Mouse (Mus musculus) testis, adult 2 months (tissue): ENCODE measurements at regions not wholly inside any gene's neighbourhood (a gene's known extent, or its start where the extent isn't known, plus 50 kb on each side); places are given as distances from the start of the nearest gene placed in this dataset.

Experiments
- H3K27ac ChIP-seq: fragments of 200-500 bp; 2 replicates; pipeline ENCODE4 v1.5.1; 2012; ENCODE audit warnings: low read depth, low read length; ENCODE audit not compliant: control insufficient read depth, insufficient read depth
- H3K27me3 ChIP-seq: fragments of 200-500 bp; 2 replicates; pipeline ENCODE4 v1.6.1; 2012; ENCODE audit warnings: mild to moderate bottlenecking, low read length, moderate library complexity; ENCODE audit not compliant: control insufficient read depth, insufficient read depth
- H3K36me3 ChIP-seq: fragments of 200-500 bp; 2 replicates; pipeline ENCODE4 v1.6.1; 2012; ENCODE audit warnings: mild to moderate bottlenecking, low read length; ENCODE audit not compliant: control insufficient read depth, insufficient read depth
- H3K4me1 ChIP-seq: fragments of 200-500 bp; 2 replicates; pipeline ENCODE4 v1.6.1; 2012; ENCODE audit warnings: low read length; ENCODE audit not compliant: control insufficient read depth, insufficient read depth
- H3K4me3 ChIP-seq: fragments of 200-500 bp; 2 replicates; pipeline ENCODE4 v1.5.1; 2012; ENCODE audit warnings: low read depth, mild to moderate bottlenecking, low read length, moderate library complexity, mixed read lengths; ENCODE audit not compliant: control insufficient read depth
- CTCF ChIP-seq: fragments of 200-500 bp; IDR thresholded peaks from 2 replicates; pipeline ENCODE4 v1.5.1; 2012; ENCODE audit warnings: low read depth, mild to moderate bottlenecking, inconsistent platforms, low read length, moderate library complexity; ENCODE audit not compliant: control insufficient read depth, insufficient read depth, insufficient replicate concordance
- POLR2A ChIP-seq: fragments of 200-500 bp; IDR thresholded peaks from 2 replicates; pipeline ENCODE4 v1.6.1; 2012; ENCODE audit warnings: low read depth, mild to moderate bottlenecking, inconsistent platforms, low read length, moderate library complexity; ENCODE audit not compliant: control insufficient read depth

DNA sequence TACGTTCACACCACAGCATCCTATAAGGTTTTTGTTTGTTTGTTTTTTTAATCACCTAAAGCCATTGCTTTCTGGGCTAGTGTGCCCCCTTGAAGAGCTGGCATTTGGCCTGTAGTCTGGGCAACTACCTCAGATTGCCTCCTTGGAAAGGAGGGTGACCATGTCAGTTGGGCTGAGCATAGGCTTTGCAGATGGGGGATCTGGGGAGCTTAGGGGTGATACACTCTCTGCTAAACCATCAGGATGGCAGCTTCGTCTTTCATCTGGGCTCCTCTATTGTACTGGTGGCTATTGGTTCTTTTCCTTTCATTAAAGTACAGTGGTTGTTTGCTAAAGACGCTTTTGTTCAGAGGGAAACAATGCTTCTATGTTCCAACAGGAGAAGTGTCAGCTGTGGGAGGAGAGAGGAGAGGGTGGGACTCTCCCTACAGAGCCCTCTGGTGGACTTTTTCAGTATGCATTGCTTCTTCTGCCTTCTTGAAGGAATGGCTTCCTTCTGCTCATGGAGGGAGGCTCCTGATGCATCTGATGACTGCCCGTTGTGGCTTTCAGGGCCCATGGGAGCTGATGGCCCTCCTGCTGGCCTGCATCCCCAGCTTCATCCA lies 196.8 kb downstream of the Pten start:
- no peak overlapping the region for H3K4me3 ChIP-seq
- H3K4me1 ChIP-seq, result peaks cover 6% of the 10 kb centered on the region
- no peak overlapping the region for H3K27ac ChIP-seq
- TF ChIP-seq POLR2A (no peak), CTCF (no peak)
- H3K36me3 ChIP-seq, result no peaks in the 10 kb centered on the region
- H3K27me3 ChIP-seq, result no peaks in the 10 kb centered on the region

DNA sequence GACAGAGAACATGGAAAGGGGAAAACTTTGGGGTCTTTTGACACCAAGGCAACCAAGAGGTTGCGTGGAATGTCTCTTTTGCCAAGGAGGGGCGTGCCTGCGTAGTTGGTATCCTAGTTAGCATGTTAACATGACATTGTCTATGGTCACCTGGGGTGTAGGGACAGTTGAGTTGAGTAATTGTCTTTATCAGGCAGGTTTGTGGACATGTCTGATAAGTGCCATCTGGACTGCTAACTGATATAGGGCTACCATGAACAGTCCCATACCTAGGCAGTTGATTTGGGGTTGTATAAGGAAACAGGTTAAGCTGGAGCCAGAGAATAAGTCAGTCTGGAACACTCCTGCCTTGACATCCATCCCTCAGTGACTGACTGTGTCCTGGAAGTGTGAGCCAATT lies 197.6 kb downstream of the Pten start:
- Histone ChIP-seq H3K4me1 (peaks cover 6% of the 10 kb centered on the region), H3K27ac (no peak overlapping the region), H3K36me3 (no peaks in the 10 kb centered on the region), H3K27me3 (no peaks in the 10 kb centered on the region), H3K4me3 (no peak overlapping the region)
- TF ChIP-seq POLR2A (no peak), CTCF (no peak)

DNA sequence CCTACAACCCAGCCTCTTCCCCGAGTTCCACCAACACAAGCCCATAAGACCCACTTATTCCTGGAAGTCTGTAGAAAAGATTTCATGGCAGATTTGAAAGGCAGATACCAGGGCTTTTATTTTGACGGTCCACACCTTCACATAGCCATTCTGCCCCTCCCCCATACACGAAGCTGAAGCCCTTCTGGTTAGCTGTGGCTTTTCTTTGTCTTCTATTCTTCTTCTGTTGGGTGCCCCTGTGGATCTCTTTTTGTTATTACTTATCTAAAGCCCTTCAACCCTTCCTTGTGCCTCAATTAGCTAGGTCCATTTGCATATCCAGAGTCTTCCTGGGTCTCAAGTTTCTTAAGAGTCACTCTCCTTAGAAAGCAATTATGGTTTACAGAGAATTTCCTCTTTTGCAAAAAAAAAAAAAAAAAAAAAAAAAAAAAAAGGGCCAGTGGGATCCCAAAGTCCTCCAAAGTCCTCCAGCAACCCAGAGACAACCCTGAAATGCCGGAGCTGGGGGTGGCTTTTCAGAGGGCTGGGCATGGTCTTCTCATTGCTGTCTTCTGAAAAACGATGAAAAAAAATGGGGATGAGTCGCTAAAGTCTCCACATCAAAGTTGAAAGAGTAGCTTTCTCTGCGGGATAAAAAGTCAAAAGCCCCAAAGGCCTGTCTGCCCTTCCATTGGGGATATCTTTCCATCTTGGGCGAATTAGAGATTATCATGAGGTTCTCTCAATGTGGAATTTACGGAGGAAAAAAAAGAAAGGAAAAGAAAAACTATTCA lies 199.0 kb downstream of the Pten start:
- no peak for TF ChIP-seq CTCF
- no peak for TF ChIP-seq POLR2A
- no peaks in the 10 kb centered on the region for H3K36me3 ChIP-seq
- H3K27me3 ChIP-seq, result no peaks in the 10 kb centered on the region
- no peak overlapping the region for H3K4me3 ChIP-seq
- H3K4me1 ChIP-seq, result peaks cover 6% of the 10 kb centered on the region
- H3K27ac ChIP-seq, result no peak overlapping the region

DNA sequence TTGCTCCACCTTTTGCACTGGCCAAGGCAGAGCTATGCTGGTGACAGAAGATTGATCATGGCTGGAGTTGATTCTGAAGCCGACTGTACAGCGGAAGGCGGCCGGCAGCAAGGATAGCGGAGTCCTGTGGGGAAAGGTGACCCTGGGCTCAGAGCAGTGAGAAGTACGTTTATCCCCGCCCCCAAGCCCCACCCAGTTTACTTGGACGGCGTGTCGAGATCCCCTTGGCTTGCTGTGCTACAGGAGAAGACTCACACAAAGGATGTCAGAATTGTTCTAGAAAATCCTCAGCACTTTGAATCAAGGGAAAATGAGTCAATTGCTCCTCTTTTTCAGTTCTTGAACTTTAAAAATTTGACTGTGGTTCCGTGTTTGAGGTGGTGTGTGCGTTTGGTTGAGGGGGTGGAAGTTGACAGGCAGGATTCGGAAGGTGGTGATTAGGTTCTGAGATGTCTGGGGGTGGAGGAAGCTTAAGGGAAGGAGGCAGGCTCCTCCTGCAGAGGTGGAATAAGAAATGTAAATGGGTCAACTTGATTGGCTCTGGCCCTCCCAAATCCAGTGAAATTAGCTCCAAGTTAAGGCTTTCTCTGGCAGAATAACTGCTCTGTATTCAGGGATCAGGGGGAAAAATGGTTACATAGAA lies 199.7 kb downstream of the Pten start:
- TF ChIP-seq CTCF (no peak), POLR2A (no peak)
- no peaks in the 10 kb centered on the region for H3K36me3 ChIP-seq
- peaks cover 6% of the 10 kb centered on the region for H3K4me1 ChIP-seq
- no peak overlapping the region for H3K27ac ChIP-seq
- H3K27me3 ChIP-seq, result no peaks in the 10 kb centered on the region
- H3K4me3 ChIP-seq, result no peak overlapping the region

DNA sequence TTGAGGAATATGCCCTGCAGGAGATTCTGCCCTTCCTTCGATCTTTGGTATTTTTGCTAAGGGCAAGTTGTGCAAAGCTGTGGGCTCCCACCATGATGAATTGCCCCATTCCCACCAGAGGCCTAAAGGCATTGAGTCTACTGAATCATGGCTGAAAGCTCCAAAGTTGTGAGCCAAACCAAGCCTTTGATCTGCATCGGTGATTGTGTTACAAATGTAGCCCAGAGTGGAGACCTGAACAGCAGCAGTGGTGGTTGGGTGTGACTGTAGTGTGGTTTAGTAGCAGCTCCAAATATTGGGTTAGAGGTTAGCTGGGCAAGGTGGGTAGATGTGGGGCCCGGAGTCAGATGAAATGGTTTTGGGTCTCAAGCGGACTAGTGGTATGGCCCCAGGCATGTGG lies 201.0 kb downstream of the Pten start:
- H3K36me3 ChIP-seq, result no peaks in the 10 kb centered on the region
- no peak overlapping the region for H3K4me3 ChIP-seq
- H3K27me3 ChIP-seq, result no peaks in the 10 kb centered on the region
- H3K4me1 ChIP-seq, result peaks cover 1% of the 10 kb centered on the region
- no peak overlapping the region for H3K27ac ChIP-seq
- TF ChIP-seq CTCF (no peak), POLR2A (no peak)

DNA sequence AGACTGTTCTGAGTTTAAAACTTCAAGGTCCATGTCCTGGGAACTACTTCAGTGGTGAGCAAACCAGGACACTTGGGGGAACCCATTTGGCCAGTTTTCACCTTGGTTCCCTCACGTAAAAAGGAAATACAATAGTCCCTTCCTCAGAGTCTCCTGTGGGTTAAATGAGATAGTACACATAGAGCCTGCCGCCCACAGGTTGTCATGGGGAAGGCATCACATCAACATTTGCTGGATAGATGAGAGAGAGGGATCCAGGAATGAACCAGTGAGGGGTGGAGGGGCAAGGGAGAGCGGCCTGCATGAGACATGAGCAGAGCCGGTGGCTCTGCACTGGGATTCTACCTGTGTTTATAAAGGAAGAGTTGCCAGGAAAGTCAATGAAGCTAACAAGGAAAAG lies 201.5 kb downstream of the Pten start:
- no peak overlapping the region for H3K27ac ChIP-seq
- TF ChIP-seq POLR2A, result no peak
- no peak for TF ChIP-seq CTCF
- H3K4me1 ChIP-seq, result no peaks in the 10 kb centered on the region; the same call in 1 of the 2 replicates
- H3K36me3 ChIP-seq, result no peaks in the 10 kb centered on the region
- H3K4me3 ChIP-seq, result no peak overlapping the region
- H3K27me3 ChIP-seq, result no peaks in the 10 kb centered on the region

DNA sequence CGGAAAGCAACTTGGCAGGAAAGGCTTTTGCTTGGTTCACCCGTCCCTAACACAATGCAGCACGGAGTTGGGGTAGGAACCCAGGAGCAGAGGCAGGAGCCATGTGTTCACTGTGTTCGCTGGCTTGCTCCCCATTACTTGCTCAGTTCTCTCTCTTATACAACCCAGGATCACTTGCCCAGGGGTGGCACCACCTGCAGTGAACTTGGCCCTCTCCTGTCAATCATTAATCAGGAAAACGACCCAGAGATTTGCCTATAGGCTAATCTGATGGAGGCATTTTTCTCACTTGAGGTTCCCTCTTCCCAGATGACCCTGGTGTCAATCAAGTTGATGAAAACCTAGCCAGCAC lies 202.5 kb downstream of the Pten start:
- no peak overlapping the region for H3K27ac ChIP-seq
- H3K4me3 ChIP-seq, result no peak overlapping the region
- TF ChIP-seq CTCF (no peak), POLR2A (no peak)
- no peaks in the 10 kb centered on the region for H3K27me3 ChIP-seq
- H3K36me3 ChIP-seq, result no peaks in the 10 kb centered on the region
- H3K4me1 ChIP-seq, result no peaks in the 10 kb centered on the region; the same call in 1 of the 2 replicates
